Mouse (Mus musculus) intestine, embryonic 14.5 days (tissue): ENCODE measurements around the gene Afmid. TPM values are rescaled to one million over a fixed set of nuclear protein-coding genes. Genes with fewer than 3 reads are reported as not detected.

Experiments used
- ATAC-seq: fragments of 200-750 bp; cut with Nextera tagmentation; replicated peaks from 2 replicates; pipeline ENCODE4 v1.8.0; 2017; ENCODE audit warnings: low read depth, moderate number of reproducible peaks, moderate TSS enrichment, moderate library complexity; ENCODE audit not compliant: low FRiP score, low TSS enrichment
- DNase-seq: peaks from one replicate; pipeline ENCODE4 v3.0.0-alpha.2; 2018; ENCODE audit warnings: low spot score
- H3K27ac ChIP-seq: fragments of 300-500 bp; sonication (generic); 2 replicates; pipeline ENCODE4 v1.5.1; 2014; ENCODE audit warnings: low read depth, mild to moderate bottlenecking, control low read depth
- H3K27me3 ChIP-seq: fragments of 300-500 bp; sonication (generic); replicated peaks from 2 replicates; pipeline ENCODE4 v1.6.1; 2014; ENCODE audit warnings: low read length, control low read depth; ENCODE audit not compliant: control insufficient read depth, insufficient read depth
- H3K36me3 ChIP-seq: fragments of 300-500 bp; sonication (generic); 2 replicates; pipeline ENCODE4 v1.6.1; 2014; ENCODE audit warnings: low read length, control low read depth; ENCODE audit not compliant: control insufficient read depth, insufficient read depth
- H3K4me1 ChIP-seq: fragments of 300-500 bp; sonication (generic); replicated peaks from 2 replicates; pipeline ENCODE4 v1.6.1; 2014; ENCODE audit warnings: low read length, control low read depth, mixed read lengths; ENCODE audit not compliant: control insufficient read depth, insufficient read depth
- H3K4me2 ChIP-seq: fragments of 300-500 bp; sonication (generic); 2 replicates; pipeline ENCODE4 v1.6.1; 2014; ENCODE audit warnings: low read length
- H3K4me3 ChIP-seq: fragments of 300-500 bp; sonication (generic); 2 replicates; pipeline ENCODE4 v1.5.1; 2014; ENCODE audit warnings: low read depth, low read length, control low read depth, mixed read lengths
- H3K9ac ChIP-seq: fragments of 300-500 bp; sonication (generic); 2 replicates; pipeline ENCODE4 v1.6.1; 2014; ENCODE audit warnings: mild to moderate bottlenecking, low read length
- H3K9me3 ChIP-seq: fragments of 300-500 bp; sonication (generic); 2 replicates; pipeline ENCODE4 v1.6.1; 2016; ENCODE audit warnings: low read length, control low read depth; ENCODE audit not compliant: control insufficient read depth
- WGBS: fragments of 180-500 bp; shearing (Covaris S2); extraction: QIAGEN DNeasy Blood & Tissue Kit; methylation state at CpG from one replicate; pipeline ENCODE4 v1.1.7; 2014; 5-methylcytosine and 5-hydroxymethylcytosine counted together
- polyA plus RNA-seq: library from polyadenylated mRNA; unstranded; fragments of >200 nt; fragmentation: Nextera tagmentation; extraction: Ambion mirVana; gene quantifications from 2 replicates; pipeline ENCODE4 v1.2.1, GENCODE M21; 2014

Afmid gene
- polyA plus RNA-seq, 1 experiment from 2014 or later, result 6.6 TPM

DNA sequence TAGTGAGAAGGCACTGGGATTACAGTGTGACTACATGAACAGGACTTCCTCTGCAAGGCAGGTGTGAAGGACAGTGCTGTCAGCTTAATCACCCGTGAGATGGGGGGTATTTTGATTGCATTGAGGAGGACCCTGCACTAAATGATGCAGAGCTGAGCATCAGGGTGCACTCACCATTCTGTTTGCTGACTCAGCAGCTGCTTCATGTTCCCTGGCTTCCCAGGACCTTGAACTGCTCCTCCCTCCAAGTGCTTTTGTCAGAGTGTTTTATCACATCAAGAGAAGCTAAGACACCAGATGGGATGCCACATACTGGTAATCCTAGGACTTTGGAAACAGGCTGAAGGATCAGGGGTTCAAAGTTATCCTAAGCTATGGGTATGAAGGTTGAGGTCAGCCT, 30.3 kb downstream of the Afmid start:
- Histone ChIP-seq H3K4me3 (no peak overlapping the region), H3K9me3 (no peaks in the 10 kb centered on the region), H3K4me1 (0 out of 2 replicates have a peak, but pooled peaks cover 3% of the 10 kb centered on the region), H3K27me3 (peaks cover 23% of the 10 kb centered on the region), H3K9ac (no peak overlapping the region), H3K27ac (no peak overlapping the region), H3K4me2 (no peak overlapping the region), H3K36me3 (peaks cover 54% of the 10 kb centered on the region)
- ATAC-seq, result no peak
- no peak for DNase-seq
- 65% methylated on average over 1 of the region's 1 CpGs for WGBS

DNA sequence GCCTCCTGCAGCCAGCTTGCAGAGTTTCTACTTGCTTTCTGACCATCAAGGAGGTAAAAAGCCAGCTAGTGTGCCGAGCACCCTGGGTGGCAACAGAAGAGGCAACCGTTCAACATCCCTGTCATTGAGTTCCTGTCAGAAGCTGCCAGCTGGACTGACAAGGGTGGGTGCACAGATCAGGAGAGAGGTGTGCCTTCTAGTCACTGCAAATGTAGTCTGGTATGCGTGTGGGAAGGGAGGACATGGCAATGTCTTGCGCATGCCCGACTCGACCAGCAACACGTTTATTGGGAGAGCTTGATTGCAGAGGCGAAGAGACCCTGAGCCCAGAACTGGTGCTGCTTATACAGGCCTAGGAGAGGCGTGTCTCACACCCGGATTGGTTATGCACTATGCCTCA, 31.7 kb downstream of the Afmid start:
- Histone ChIP-seq H3K9ac (no peak overlapping the region), H3K27me3 (peaks cover 31% of the 10 kb centered on the region), H3K4me2 (no peak overlapping the region), H3K4me1 (0 out of 2 replicates have a peak, but pooled peaks cover 3% of the 10 kb centered on the region), H3K36me3 (peaks cover 50% of the 10 kb centered on the region), H3K4me3 (no peak overlapping the region), H3K27ac (no peak overlapping the region), H3K9me3 (no peaks in the 10 kb centered on the region)
- DNase-seq (no peak), ATAC-seq (no peak)
- 95% methylated on average over 9 of the region's 10 CpGs for WGBS

DNA sequence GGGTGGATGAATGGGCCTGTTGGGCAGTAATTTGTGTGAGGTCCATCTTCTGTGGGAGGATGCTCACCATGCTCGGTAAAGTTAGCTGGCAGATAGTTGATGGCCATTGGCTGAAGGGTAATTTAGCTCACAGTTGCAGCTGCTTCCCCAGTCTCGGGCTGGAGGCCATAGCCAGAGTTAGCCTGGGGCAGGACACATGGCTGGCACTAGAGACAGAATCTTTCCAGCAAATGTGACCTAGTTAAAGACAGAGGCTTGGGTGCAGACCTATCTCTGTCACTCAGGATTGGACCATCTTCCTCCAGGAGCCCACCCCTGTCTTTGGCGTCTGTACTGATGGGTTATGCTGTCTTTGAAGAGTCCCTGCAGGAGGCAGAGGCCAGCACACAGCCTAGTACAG, 32.7 kb downstream of the Afmid start:
- H3K27ac ChIP-seq, result no peak overlapping the region
- no peak overlapping the region for H3K4me2 ChIP-seq
- H3K9me3 ChIP-seq, result no peaks in the 10 kb centered on the region
- peaks cover 41% of the 10 kb centered on the region for H3K36me3 ChIP-seq
- H3K9ac ChIP-seq, result no peak overlapping the region
- no peak overlapping the region for H3K4me3 ChIP-seq
- ATAC-seq (no peak), DNase-seq (no peak)
- peaks cover 31% of the 10 kb centered on the region for H3K27me3 ChIP-seq
- H3K4me1 ChIP-seq, result 0 out of 2 replicates have a peak, but pooled peaks cover 3% of the 10 kb centered on the region
- WGBS, result 49% methylated on average over 3 of the region's 3 CpGs

GRCm38 (mm10) chr11:117860601-117861000, 34.9 kb downstream of the Afmid start, which contains the start of gene Tmem235:
Tmem235 (plus strand) TSS chr11:117860752.
- no peak within 1 kb of the TSS; the same call in 1 of the 2 replicates for H3K4me2 ChIP-seq
- no peak for DNase-seq
- 0 out of 2 replicates have a peak, but pooled peaks cover 3% of the 10 kb centered on the region for H3K4me1 ChIP-seq
- no peak within 1 kb of the TSS for H3K27ac ChIP-seq
- H3K9me3 ChIP-seq, result no peaks in the 10 kb centered on the region
- H3K27me3 ChIP-seq, result peaks cover 31% of the 10 kb centered on the region
- WGBS, result 9% methylated on average over 23 of the region's 23 CpGs
- no peak within 1 kb of the TSS for H3K9ac ChIP-seq
- no peak for ATAC-seq
- H3K36me3 ChIP-seq, result peaks cover 20% of the 10 kb centered on the region
- H3K4me3 ChIP-seq, result no peak within 1 kb of the TSS

DNA sequence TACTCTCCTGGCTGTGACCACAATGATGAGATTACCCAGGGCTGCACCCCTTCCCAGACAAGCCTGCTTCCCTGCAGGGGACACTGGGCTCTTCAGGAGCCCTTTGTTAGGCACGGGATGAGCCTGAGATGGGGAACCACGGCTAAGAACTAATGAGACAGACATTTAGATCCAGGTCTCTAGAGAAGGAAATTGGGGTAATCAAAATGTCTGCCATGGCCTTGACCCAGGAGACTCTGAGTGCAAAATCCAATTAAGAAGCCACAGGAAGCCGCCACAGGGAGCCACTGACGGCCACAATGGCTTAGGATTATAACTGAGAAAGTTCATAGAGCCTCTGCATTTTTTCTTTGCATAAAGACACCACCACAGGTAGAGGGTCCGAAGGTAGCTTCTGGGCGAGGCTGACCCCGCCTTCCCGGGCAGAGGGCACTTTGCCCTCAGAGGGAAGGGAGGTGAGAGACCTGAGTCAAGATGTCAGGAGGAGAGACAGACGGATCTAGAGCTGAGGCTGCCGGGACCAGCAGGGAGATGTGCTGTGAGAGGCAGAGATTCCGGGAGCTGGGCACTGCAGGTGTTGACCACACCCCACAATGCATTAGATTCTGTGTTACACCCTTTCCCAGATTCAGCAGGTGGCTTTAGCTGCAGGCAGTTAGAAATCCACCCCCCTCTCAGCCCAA, 37.6 kb downstream of the Afmid start:
- 0 out of 2 replicates have a peak, but pooled peaks cover 3% of the 10 kb centered on the region for H3K4me1 ChIP-seq
- no peak overlapping the region for H3K27ac ChIP-seq
- H3K36me3 ChIP-seq, result no peaks in the 10 kb centered on the region
- no peak overlapping the region for H3K4me3 ChIP-seq
- H3K9me3 ChIP-seq, result no peaks in the 10 kb centered on the region
- ATAC-seq (no peak; the same call in 1 of the 2 replicates), DNase-seq (no peak)
- 24% methylated on average over 11 of the region's 11 CpGs for WGBS
- H3K4me2 ChIP-seq, result no peak overlapping the region
- no peak overlapping the region for H3K9ac ChIP-seq
- peaks cover 31% of the 10 kb centered on the region for H3K27me3 ChIP-seq

DNA sequence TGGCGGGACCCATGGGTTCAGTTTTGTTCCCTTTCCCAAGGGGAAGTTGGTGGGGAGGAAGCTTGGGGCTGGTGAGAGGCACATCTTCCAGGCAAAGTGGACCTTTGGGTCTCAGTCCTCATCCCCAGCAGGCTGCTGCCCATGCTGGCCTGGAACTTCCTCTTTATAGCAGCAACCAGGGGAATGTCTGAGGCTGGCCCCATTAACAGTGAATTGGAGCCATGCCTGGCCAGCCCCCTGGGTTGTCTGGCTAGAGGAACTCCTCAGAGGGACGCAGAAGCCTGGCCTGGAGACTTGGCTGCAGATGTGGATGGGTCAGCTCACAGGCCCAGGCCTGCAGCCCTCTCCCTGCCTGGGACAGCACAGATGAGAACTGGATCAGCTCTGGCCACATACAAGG, 39.1 kb downstream of the Afmid start:
- 0 out of 2 replicates have a peak, but pooled peaks cover 3% of the 10 kb centered on the region for H3K4me1 ChIP-seq
- ATAC-seq (no peak), DNase-seq (no peak)
- no peaks in the 10 kb centered on the region for H3K36me3 ChIP-seq
- no peak overlapping the region for H3K9ac ChIP-seq
- H3K27ac ChIP-seq, result no peak overlapping the region
- no peaks in the 10 kb centered on the region for H3K9me3 ChIP-seq
- WGBS, result 74% methylated on average over 2 of the region's 2 CpGs
- H3K27me3 ChIP-seq, result peaks cover 20% of the 10 kb centered on the region
- no peak overlapping the region for H3K4me2 ChIP-seq
- H3K4me3 ChIP-seq, result no peak overlapping the region

GRCm38 (mm10) chr11:117865988-117866387, 40.3 kb downstream of the Afmid start:
- H3K27me3 ChIP-seq, result peaks cover 8% of the 10 kb centered on the region
- no peak overlapping the region for H3K4me2 ChIP-seq
- WGBS, result 45% methylated on average over 6 of the region's 6 CpGs
- H3K9me3 ChIP-seq, result no peaks in the 10 kb centered on the region
- no peak overlapping the region for H3K9ac ChIP-seq
- DNase-seq (no peak), ATAC-seq (no peak)
- H3K36me3 ChIP-seq, result no peaks in the 10 kb centered on the region
- H3K27ac ChIP-seq, result no peak overlapping the region
- no peak overlapping the region for H3K4me3 ChIP-seq
- 0 out of 2 replicates have a peak, but pooled peaks cover 3% of the 10 kb centered on the region for H3K4me1 ChIP-seq

GRCm38 (mm10) chr11:117870688-117871365, 45.1 kb downstream of the Afmid start:
- Histone ChIP-seq H3K27me3 (no peaks in the 10 kb centered on the region), H3K4me1 (peaks cover 3% of the 10 kb centered on the region; the same call in 1 of the 2 replicates), H3K36me3 (no peaks in the 10 kb centered on the region), H3K9ac (no peak overlapping the region), H3K9me3 (no peaks in the 10 kb centered on the region), H3K27ac (no peak overlapping the region), H3K4me2 (no peak overlapping the region), H3K4me3 (no peak overlapping the region)
- 39% methylated on average over 12 of the region's 12 CpGs for WGBS
- ATAC-seq, result no peak
- peak; percentile 84 for DNase-seq
